Mouse (Mus musculus): ENCODE measurements at regions not wholly inside any gene's neighbourhood (a gene's known extent, or its start where the extent isn't known, plus 50 kb on each side); places are given as distances from the start of the nearest gene placed in this dataset.

DNA sequence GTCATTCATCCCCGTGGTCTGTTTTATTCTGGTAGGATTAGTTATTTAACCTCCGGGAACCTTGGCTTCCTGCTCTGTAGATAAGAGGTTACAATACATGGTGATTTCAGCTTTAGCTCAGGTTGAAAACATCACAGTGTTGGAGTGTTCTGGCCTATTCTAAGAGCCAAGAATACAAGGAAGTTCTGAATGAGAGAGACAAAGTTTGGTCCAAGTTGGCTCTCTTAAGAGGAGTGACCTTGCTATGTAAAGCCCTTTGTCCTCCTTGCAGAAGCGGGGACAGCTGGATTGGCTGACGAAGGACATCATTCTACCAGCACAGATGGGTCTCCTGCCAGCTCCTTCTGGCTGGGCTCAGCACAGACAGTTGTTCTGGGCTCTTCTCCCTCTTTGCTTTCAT, 73.7 kb upstream of the Stt3b start:
- no peak for TF ChIP-seq POLR2A (IDR thresholded peaks at IDR 0.05; ENCODE audit: low read depth, low read length)
- no peak for TF ChIP-seq CTCF (conservative IDR thresholded peaks at IDR 0.05; ENCODE audit: insufficient read depth, insufficient read length, low read depth, low read length)
- Histone ChIP-seq H3K4me3 (ENCODE audit: insufficient read depth, low read depth, low read length) (no peak overlapping the region), H3K4me1 (ENCODE audit: control insufficient read depth, insufficient read depth, low read length) (no peaks in the 10 kb centered on the region), H3K36me3 (ENCODE audit: control insufficient read depth, insufficient read depth, low read length) (no peaks in the 10 kb centered on the region), H3K27me3 (replicated peaks; ENCODE audit: control insufficient read depth, insufficient read depth, low read length) (no peaks in the 10 kb centered on the region), H3K27ac (ENCODE audit: insufficient read depth, low read depth, low read length) (no peak overlapping the region)
- WGBS, result 63% methylated on average over 4 of the region's 4 CpGs
- DNase-seq, result peak; percentile 63

- H3K36me3 ChIP-seq (ENCODE audit: control insufficient read depth, insufficient read depth, low read length), result no peaks in the 10 kb centered on the region
- DNase-seq, result peak; percentile 39
- 77% methylated on average over 1 of the region's 1 CpGs for WGBS
- no peaks in the 10 kb centered on the region for H3K27me3 ChIP-seq (replicated peaks; ENCODE audit: control insufficient read depth, insufficient read depth, low read length)
- TF ChIP-seq CTCF (conservative IDR thresholded peaks at IDR 0.05; ENCODE audit: insufficient read depth, insufficient read length, low read depth, low read length) (no peak), POLR2A (IDR thresholded peaks at IDR 0.05; ENCODE audit: low read depth, low read length) (no peak)
- H3K4me1 ChIP-seq (ENCODE audit: control insufficient read depth, insufficient read depth, low read length), result no peaks in the 10 kb centered on the region
- H3K4me3 ChIP-seq (ENCODE audit: insufficient read depth, low read depth, low read length), result no peak overlapping the region
- H3K27ac ChIP-seq (ENCODE audit: insufficient read depth, low read depth, low read length), result no peak overlapping the region
Observed at GRCm38 (mm10) chr9:115384345-115384744, 74.1 kb upstream of the Stt3b start.

DNA sequence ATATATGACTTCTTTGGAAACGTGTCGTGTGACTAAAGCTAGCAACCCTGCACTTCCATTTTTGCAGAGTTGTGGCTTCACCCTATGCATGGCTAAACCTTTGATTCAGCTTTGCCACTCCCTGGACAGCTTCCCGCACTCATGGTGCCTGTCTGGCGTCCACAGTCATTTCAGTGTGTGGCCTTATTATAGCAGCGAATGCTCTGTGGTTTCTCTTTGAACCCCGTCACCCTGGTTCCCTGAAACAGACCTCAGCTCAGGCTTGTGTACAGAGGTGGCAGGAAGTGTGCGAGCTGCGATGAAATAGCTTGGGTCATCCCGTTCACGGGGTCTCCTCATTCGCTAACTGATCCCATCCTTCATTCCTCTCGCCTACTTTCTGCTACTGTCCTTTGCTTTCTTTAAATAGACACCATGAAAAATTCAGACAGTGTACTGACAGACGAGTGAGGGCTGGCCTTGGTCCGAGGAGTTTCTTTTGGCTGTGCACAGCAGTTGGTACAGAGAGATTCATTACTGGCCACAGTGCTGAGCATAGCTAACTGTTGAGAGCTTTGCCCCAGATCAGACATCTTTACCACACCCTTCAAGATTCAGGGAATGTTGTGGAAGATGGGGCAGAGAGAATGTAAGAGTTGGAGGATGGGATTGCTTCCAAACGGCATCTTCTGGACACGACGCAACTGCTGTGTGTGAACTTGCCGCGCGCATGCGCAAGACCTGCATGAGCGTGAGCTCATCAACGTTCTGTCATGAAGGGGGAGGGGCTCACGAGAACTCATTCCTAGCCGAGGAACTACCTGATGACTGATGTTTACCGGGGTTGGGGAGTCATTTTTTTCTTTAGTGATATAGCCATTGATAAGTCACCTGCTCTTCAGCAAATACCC, 77.5 kb upstream of the Stt3b start:
- no peak for TF ChIP-seq CTCF (conservative IDR thresholded peaks at IDR 0.05; ENCODE audit: insufficient read depth, insufficient read length, low read depth, low read length)
- TF ChIP-seq POLR2A (IDR thresholded peaks at IDR 0.05; ENCODE audit: low read depth, low read length), result no peak
- no peak overlapping the region for H3K4me3 ChIP-seq (ENCODE audit: insufficient read depth, low read depth, low read length)
- DNase-seq, result no peak
- H3K27me3 ChIP-seq (replicated peaks; ENCODE audit: control insufficient read depth, insufficient read depth, low read length), result no peaks in the 10 kb centered on the region
- H3K4me1 ChIP-seq (ENCODE audit: control insufficient read depth, insufficient read depth, low read length), result 0 out of 2 replicates have a peak, but pooled peaks cover 3% of the 10 kb centered on the region
- H3K27ac ChIP-seq (ENCODE audit: insufficient read depth, low read depth, low read length), result no peak overlapping the region
- no peaks in the 10 kb centered on the region for H3K36me3 ChIP-seq (ENCODE audit: control insufficient read depth, insufficient read depth, low read length)
- 83% methylated on average over 26 of the region's 26 CpGs for WGBS

GRCm38 (mm10) chr9:115388361-115388759, 78.1 kb upstream of the Stt3b start:
- H3K27me3 ChIP-seq (replicated peaks; ENCODE audit: control insufficient read depth, insufficient read depth, low read length), result no peaks in the 10 kb centered on the region
- no peak overlapping the region for H3K27ac ChIP-seq (ENCODE audit: insufficient read depth, low read depth, low read length)
- WGBS, result 94% methylated on average over 11 of the region's 11 CpGs
- 0 out of 2 replicates have a peak, but pooled peaks cover 3% of the 10 kb centered on the region for H3K4me1 ChIP-seq (ENCODE audit: control insufficient read depth, insufficient read depth, low read length)
- H3K36me3 ChIP-seq (ENCODE audit: control insufficient read depth, insufficient read depth, low read length), result no peaks in the 10 kb centered on the region
- no peak overlapping the region for H3K4me3 ChIP-seq (ENCODE audit: insufficient read depth, low read depth, low read length)
- TF ChIP-seq POLR2A (IDR thresholded peaks at IDR 0.05; ENCODE audit: low read depth, low read length) (no peak), CTCF (conservative IDR thresholded peaks at IDR 0.05; ENCODE audit: insufficient read depth, insufficient read length, low read depth, low read length) (no peak)
- no peak for DNase-seq

- WGBS, result 76% methylated on average over 2 of the region's 2 CpGs
- TF ChIP-seq POLR2A (IDR thresholded peaks at IDR 0.05; ENCODE audit: low read depth, low read length) (no peak), CTCF (conservative IDR thresholded peaks at IDR 0.05; ENCODE audit: insufficient read depth, insufficient read length, low read depth, low read length) (no peak)
- no peak for DNase-seq
- H3K4me3 ChIP-seq (ENCODE audit: insufficient read depth, low read depth, low read length), result no peak overlapping the region
- no peaks in the 10 kb centered on the region for H3K27me3 ChIP-seq (replicated peaks; ENCODE audit: control insufficient read depth, insufficient read depth, low read length)
- H3K4me1 ChIP-seq (ENCODE audit: control insufficient read depth, insufficient read depth, low read length), result 0 out of 2 replicates have a peak, but pooled peaks cover 3% of the 10 kb centered on the region
- H3K36me3 ChIP-seq (ENCODE audit: control insufficient read depth, insufficient read depth, low read length), result no peaks in the 10 kb centered on the region
- no peak overlapping the region for H3K27ac ChIP-seq (ENCODE audit: insufficient read depth, low read depth, low read length)
Observed at GRCm38 (mm10) chr9:115389082-115389481, 78.9 kb upstream of the Stt3b start.

GRCm38 (mm10) chr9:115390880-115391281, 80.7 kb upstream of the Stt3b start:
- Histone ChIP-seq H3K4me1 (ENCODE audit: control insufficient read depth, insufficient read depth, low read length) (0 out of 2 replicates have a peak, but pooled peaks cover 3% of the 10 kb centered on the region), H3K27me3 (replicated peaks; ENCODE audit: control insufficient read depth, insufficient read depth, low read length) (no peaks in the 10 kb centered on the region), H3K27ac (ENCODE audit: insufficient read depth, low read depth, low read length) (no peak overlapping the region), H3K36me3 (ENCODE audit: control insufficient read depth, insufficient read depth, low read length) (no peaks in the 10 kb centered on the region), H3K4me3 (ENCODE audit: insufficient read depth, low read depth, low read length) (no peak overlapping the region)
- DNase-seq, result peak; percentile 83
- WGBS, result 16% methylated on average over 11 of the region's 11 CpGs
- TF ChIP-seq POLR2A (IDR thresholded peaks at IDR 0.05; ENCODE audit: low read depth, low read length), result no peak
- no peak for TF ChIP-seq CTCF (conservative IDR thresholded peaks at IDR 0.05; ENCODE audit: insufficient read depth, insufficient read length, low read depth, low read length)

DNA sequence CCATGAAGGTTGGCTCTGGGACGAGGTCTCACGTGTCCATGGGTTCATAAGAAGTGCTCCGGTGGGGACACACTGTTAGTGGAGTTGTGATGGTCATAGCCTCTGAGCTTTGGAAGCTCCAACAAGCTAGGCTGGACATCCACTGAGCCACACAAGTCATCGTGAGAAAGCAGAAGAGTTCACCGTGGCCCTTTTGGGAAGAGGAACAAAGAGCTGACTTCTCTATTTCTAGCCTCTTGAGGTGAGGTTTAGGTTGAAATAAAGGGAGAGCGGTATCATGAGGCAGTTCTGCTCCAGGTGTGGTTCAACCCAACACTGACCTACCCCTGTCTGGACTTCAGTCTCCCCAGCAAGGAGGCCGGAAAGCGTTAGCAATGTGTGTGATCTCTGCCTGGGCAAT, 85.3 kb upstream of the Stt3b start:
- Histone ChIP-seq H3K27me3 (replicated peaks; ENCODE audit: control insufficient read depth, insufficient read depth, low read length) (no peaks in the 10 kb centered on the region), H3K27ac (ENCODE audit: insufficient read depth, low read depth, low read length) (no peak overlapping the region), H3K4me1 (ENCODE audit: control insufficient read depth, insufficient read depth, low read length) (0 out of 2 replicates have a peak, but pooled peaks cover 3% of the 10 kb centered on the region), H3K4me3 (ENCODE audit: insufficient read depth, low read depth, low read length) (no peak overlapping the region), H3K36me3 (ENCODE audit: control insufficient read depth, insufficient read depth, low read length) (no peaks in the 10 kb centered on the region)
- TF ChIP-seq POLR2A (IDR thresholded peaks at IDR 0.05; ENCODE audit: low read depth, low read length), result no peak
- no peak for DNase-seq
- 93% methylated on average over 8 of the region's 8 CpGs for WGBS
